Mouse (Mus musculus) forebrain, embryonic 11.5 days (tissue): ENCODE measurements at regions not wholly inside any gene's neighbourhood (a gene's known extent, or its start where the extent isn't known, plus 50 kb on each side); places are given as distances from the start of the nearest gene placed in this dataset.

Experiments
- ATAC-seq: fragments of 200-750 bp; cut with Nextera tagmentation; replicated peaks from 2 replicates; pipeline ENCODE4 v1.8.0; 2017; ENCODE audit warnings: moderate TSS enrichment; ENCODE audit not compliant: low FRiP score
- DNase-seq: peaks from one replicate; pipeline ENCODE4 v3.0.0-alpha.2; 2017; ENCODE audit warnings: low spot score
- H3K27ac ChIP-seq: fragments of 300-500 bp; sonication (generic); 2 replicates; pipeline ENCODE4 v1.5.1; 2014; ENCODE audit warnings: low read depth, low read length
- H3K27me3 ChIP-seq: fragments of 300-500 bp; sonication (generic); 2 replicates; pipeline ENCODE4 v1.6.1; 2014; ENCODE audit warnings: mild to moderate bottlenecking, low read length, mixed read lengths; ENCODE audit not compliant: control insufficient read depth, insufficient read depth
- H3K36me3 ChIP-seq: fragments of 300-500 bp; sonication (generic); 2 replicates; pipeline ENCODE4 v1.6.1; 2014; ENCODE audit warnings: mild to moderate bottlenecking, low read length, moderate library complexity, mixed read lengths; ENCODE audit not compliant: control insufficient read depth, insufficient read depth
- H3K4me1 ChIP-seq: fragments of 300-500 bp; sonication (generic); replicated peaks from 2 replicates; pipeline ENCODE4 v1.6.1; 2014; ENCODE audit warnings: low read length, mixed read lengths; ENCODE audit not compliant: control insufficient read depth, insufficient read depth
- H3K4me2 ChIP-seq: fragments of 300-500 bp; sonication (generic); 2 replicates; pipeline ENCODE4 v1.6.1; 2014; ENCODE audit warnings: low read depth, mild to moderate bottlenecking, low read length, moderate library complexity, mixed read lengths; ENCODE audit not compliant: severe bottlenecking
- H3K4me3 ChIP-seq: fragments of 300-500 bp; sonication (generic); 2 replicates; pipeline ENCODE4 v1.5.1; 2014; ENCODE audit warnings: low read depth, low read length
- H3K9ac ChIP-seq: fragments of 300-500 bp; sonication (generic); 2 replicates; pipeline ENCODE4 v1.6.1; 2014; ENCODE audit warnings: low read length
- H3K9me3 ChIP-seq: fragments of 300-500 bp; sonication (generic); 2 replicates; pipeline ENCODE4 v1.6.1; 2016; ENCODE audit warnings: low read length, mixed read lengths; ENCODE audit not compliant: control insufficient read depth
- WGBS: fragments of 180-500 bp; shearing (Covaris S2); extraction: QIAGEN DNeasy Blood & Tissue Kit; methylation state at CpG from one replicate; pipeline ENCODE4 v1.1.7; 2014; 5-methylcytosine and 5-hydroxymethylcytosine counted together

DNA sequence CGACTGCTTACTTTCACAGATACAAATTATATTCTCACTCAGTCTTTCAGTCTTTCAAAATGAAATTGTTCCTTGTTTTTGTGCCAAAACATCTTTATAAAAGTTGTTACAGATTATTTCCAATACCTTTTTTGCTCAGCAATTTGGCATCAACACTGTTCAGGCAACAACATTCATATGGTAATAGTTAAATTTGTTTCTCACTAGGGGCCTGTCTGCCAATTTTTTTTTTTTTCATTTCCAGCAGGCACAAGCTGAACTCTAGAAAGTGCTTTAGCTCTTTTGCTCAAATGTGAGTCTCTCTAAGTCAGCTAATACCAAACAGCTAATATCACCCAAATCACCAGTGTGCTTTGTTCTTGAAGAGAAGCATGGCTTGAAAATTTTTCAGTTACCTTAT, 199.4 kb downstream of the Antxr2 start:
- ATAC-seq, result no peak
- H3K27ac ChIP-seq, result no peak overlapping the region
- no peak overlapping the region for H3K9ac ChIP-seq
- H3K36me3 ChIP-seq, result no peaks in the 10 kb centered on the region
- H3K9me3 ChIP-seq, result no peaks in the 10 kb centered on the region
- H3K27me3 ChIP-seq, result no peaks in the 10 kb centered on the region
- DNase-seq, result no peak
- no peaks in the 10 kb centered on the region for H3K4me1 ChIP-seq
- WGBS, result 91% methylated on average over 1 of the region's 1 CpGs
- no peak overlapping the region for H3K4me2 ChIP-seq
- H3K4me3 ChIP-seq, result no peak overlapping the region

DNA sequence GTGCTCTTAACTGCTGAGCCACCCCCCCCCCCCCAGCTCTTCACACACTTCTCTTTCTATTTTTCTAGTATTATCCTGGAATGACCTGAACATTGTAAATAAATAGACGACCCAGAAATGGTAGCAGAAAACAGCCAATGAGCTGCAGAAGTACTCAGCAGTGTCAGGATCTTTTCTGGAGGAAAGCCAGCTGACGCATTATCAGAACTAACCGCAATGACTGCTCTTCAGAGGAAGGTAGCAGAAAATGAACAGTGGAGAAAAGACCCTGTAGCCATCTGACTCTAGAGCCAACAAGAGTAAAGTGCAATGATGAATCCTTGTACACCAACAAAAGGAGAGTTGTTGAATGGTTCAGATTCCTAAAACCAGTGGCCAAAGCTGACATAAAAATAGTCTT, 213.4 kb downstream of the Antxr2 start:
- Histone ChIP-seq H3K27me3 (no peaks in the 10 kb centered on the region), H3K4me3 (no peak overlapping the region), H3K4me1 (no peaks in the 10 kb centered on the region), H3K9ac (no peak overlapping the region), H3K4me2 (no peak overlapping the region), H3K27ac (no peak overlapping the region), H3K9me3 (no peaks in the 10 kb centered on the region), H3K36me3 (no peaks in the 10 kb centered on the region)
- no peak for DNase-seq
- no peak for ATAC-seq
- WGBS, result 86% methylated on average over 3 of the region's 3 CpGs

DNA sequence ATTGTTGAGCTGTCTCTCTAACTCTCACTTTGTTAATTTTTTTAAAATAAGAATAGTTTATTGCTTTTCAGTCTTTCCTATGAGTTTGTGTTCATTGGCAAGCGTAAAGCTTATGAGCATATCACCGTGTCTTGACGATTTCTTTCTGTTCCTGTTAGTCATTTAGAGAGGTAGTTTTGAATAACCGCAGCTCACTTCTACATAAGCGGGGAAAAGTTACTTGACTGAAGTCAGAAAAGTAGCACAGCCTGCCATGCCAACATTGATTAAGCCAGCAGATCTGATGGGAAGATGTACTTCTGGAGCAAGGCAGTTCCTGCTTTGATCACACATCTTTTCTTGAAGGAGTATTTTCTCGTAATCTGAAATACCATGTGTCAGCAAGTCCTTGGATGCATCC, 215.5 kb downstream of the Antxr2 start:
- Histone ChIP-seq H3K9me3 (no peaks in the 10 kb centered on the region), H3K27me3 (no peaks in the 10 kb centered on the region), H3K4me3 (no peak overlapping the region), H3K4me1 (no peaks in the 10 kb centered on the region), H3K27ac (no peak overlapping the region), H3K36me3 (no peaks in the 10 kb centered on the region), H3K4me2 (no peak overlapping the region), H3K9ac (no peak overlapping the region)
- 95% methylated on average over 6 of the region's 6 CpGs for WGBS
- DNase-seq, result no peak
- ATAC-seq, result no peak

DNA sequence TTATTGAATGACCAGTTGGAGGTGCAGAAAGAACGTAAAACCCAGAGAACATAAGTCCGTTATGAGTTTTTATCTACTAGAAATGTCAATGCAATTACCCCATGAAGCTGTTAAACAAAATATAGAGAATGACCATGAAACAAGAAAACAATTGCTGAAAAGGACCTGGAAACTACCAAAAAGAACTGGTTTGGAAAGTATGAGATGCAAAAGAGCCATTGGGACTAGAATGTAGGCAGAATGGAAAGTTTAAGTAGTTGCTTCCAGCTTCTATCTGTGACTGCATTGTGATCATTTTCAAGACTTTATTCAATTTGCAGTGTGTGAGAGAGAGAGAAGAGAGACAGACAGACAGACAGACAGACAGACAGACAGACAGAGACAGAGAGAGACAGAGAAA, 216.1 kb downstream of the Antxr2 start:
- Histone ChIP-seq H3K27ac (no peak overlapping the region), H3K36me3 (no peaks in the 10 kb centered on the region), H3K27me3 (no peaks in the 10 kb centered on the region), H3K4me1 (no peaks in the 10 kb centered on the region), H3K9me3 (no peaks in the 10 kb centered on the region), H3K4me3 (no peak overlapping the region), H3K9ac (no peak overlapping the region), H3K4me2 (no peak overlapping the region)
- 92% methylated on average over 2 of the region's 2 CpGs for WGBS
- ATAC-seq (no peak), DNase-seq (no peak)

DNA sequence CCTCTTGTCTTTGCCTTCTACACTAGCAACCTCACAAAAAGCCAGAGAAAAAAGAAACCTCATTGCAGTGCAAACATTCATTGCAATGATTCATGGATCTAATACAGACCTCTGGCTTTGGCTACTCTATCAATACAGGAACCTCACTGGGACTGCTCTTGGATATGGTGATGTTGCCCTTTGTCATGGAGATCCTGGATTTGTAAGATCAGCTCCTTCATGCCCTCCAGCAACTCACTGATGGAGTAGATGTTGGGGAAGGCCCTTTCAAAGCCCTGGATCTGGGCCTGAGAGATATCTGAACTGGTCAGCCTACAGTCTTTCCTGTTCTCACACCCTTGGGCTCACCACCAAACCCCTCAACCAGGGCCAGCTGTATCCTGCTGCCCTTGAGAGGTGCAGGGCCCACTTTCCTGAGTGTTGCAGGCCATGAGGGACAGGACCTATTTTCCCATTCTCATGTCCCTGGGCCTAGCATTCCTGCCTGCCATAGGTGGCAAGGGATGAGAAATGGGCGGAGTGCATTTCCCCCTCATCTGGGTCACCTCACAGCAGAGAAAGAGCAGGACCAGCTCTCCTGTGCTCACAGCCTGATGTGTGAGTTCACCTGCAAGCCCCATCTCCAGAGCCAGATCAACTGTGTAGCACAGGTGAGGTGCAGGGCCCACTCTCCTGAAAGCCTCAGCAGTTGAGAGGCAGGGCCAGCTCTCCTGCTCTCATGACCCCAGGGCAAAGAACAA, 218.1 kb downstream of the Antxr2 start:
- no peak overlapping the region for H3K9ac ChIP-seq
- H3K27me3 ChIP-seq, result no peaks in the 10 kb centered on the region
- DNase-seq, result no peak
- H3K4me3 ChIP-seq, result no peak overlapping the region
- no peak; the same call in 1 of the 2 replicates for ATAC-seq
- H3K4me1 ChIP-seq, result no peaks in the 10 kb centered on the region
- 100% methylated on average over 1 of the region's 1 CpGs for WGBS
- no peaks in the 10 kb centered on the region for H3K36me3 ChIP-seq
- no peak overlapping the region for H3K4me2 ChIP-seq
- H3K27ac ChIP-seq, result no peak overlapping the region
- H3K9me3 ChIP-seq, result no peaks in the 10 kb centered on the region

DNA sequence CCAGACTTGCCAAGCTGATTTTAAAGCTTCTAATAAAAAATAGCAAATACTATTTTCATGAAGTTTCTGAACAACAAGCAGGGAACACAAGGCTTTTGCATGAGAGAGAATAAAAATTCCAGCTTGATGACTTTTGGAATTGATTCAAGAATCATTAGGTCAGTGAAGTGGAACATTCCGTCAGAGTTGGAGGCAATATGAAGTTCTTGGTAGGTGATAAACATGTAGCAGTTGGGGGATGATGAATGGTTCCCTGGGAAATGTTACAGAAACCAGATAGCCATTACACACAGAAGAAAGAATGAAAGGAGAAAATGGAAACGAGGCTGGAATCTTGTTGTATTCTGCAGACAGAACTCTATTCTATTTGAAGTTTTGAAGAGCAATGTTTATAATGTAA, 221.8 kb downstream of the Antxr2 start:
- no peak for ATAC-seq
- no peaks in the 10 kb centered on the region for H3K4me1 ChIP-seq
- no peak overlapping the region for H3K27ac ChIP-seq
- H3K9ac ChIP-seq, result no peak overlapping the region
- H3K4me3 ChIP-seq, result no peak overlapping the region
- H3K4me2 ChIP-seq, result no peak overlapping the region
- no peaks in the 10 kb centered on the region for H3K9me3 ChIP-seq
- no peak for DNase-seq
- 74% methylated on average over 2 of the region's 2 CpGs for WGBS
- H3K27me3 ChIP-seq, result no peaks in the 10 kb centered on the region
- no peaks in the 10 kb centered on the region for H3K36me3 ChIP-seq

DNA sequence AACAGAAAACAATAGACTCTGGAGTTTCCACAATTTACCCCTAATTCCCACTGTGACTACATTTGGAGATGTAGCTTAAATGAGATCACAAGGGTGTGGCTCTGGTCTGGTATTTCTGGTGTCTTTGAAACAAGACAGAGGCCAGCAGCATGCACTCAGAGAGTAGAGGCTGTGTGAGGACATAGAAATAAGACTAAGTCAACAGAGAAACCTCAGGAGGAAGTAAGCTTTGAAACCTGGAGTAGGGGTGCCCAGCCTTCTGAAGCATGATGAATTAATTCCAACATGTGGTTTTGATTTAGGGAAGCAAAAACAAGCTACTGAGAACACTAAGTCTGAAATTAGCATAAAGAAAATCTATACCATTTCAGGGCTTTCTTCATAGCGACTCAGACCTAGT, 223.7 kb downstream of the Antxr2 start:
- H3K36me3 ChIP-seq, result no peaks in the 10 kb centered on the region
- 67% methylated on average over 1 of the region's 1 CpGs for WGBS
- no peaks in the 10 kb centered on the region for H3K4me1 ChIP-seq
- DNase-seq, result no peak
- H3K27me3 ChIP-seq, result no peaks in the 10 kb centered on the region
- no peak overlapping the region for H3K9ac ChIP-seq
- H3K4me2 ChIP-seq, result no peak overlapping the region
- H3K27ac ChIP-seq, result no peak overlapping the region
- H3K9me3 ChIP-seq, result no peaks in the 10 kb centered on the region
- no peak for ATAC-seq
- no peak overlapping the region for H3K4me3 ChIP-seq

DNA sequence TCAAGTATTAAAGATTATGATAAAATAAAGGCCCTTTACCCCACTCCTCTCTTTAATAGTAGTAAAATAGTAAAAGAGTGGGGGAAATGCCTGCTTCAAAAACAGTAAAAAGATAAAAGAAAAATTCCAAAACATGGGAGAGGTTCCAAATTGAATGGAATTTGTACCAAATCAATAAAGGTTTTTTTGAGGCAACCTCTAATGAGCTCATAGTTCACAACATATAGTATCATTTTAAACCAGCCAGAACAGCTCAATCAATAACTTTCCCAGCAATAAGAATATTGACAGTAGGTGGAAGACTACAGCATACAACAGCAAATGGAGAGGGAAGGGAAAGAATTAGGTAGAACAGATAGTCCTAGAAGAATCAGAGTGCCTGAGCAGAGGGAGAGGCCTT, 224.1 kb downstream of the Antxr2 start:
- Histone ChIP-seq H3K4me2 (no peak overlapping the region), H3K36me3 (no peaks in the 10 kb centered on the region)
- ATAC-seq, result no peak

DNA sequence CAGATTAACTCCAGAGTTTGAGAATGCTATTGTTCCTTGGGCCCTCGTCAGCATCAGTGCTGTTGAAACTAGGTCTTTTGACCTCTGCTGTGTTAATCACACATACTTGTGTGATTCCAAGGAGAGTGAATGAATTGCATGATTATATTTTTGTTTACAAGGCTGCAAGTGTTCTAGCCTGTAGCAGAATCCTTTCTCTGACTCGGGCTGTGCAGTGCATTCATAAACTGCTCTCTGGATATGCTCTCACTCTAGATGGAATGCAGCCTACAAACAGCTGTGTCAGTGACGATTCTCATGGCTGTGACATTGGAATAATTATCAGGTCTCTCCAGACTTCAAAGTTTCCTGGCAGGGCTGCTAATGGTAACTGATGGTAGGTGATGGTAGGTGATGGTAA, 230.8 kb downstream of the Antxr2 start:
- no peaks in the 10 kb centered on the region for H3K4me1 ChIP-seq
- no peak overlapping the region for H3K9ac ChIP-seq
- H3K9me3 ChIP-seq, result no peaks in the 10 kb centered on the region
- no peak overlapping the region for H3K4me3 ChIP-seq
- no peaks in the 10 kb centered on the region for H3K36me3 ChIP-seq
- ATAC-seq (peak; percentile 55; the same call in 1 of the 2 replicates), DNase-seq (no peak)
- no peak overlapping the region for H3K4me2 ChIP-seq
- WGBS, result 23% methylated on average over 3 of the region's 3 CpGs
- H3K27ac ChIP-seq, result no peak overlapping the region
- H3K27me3 ChIP-seq, result no peaks in the 10 kb centered on the region

More for the DNA sequence above, 224.1 kb downstream of the Antxr2 start:
- H3K4me3 ChIP-seq, result no peak overlapping the region
- no peaks in the 10 kb centered on the region for H3K27me3 ChIP-seq
- no peak overlapping the region for H3K27ac ChIP-seq
- H3K9me3 ChIP-seq, result no peaks in the 10 kb centered on the region
- H3K4me1 ChIP-seq, result no peaks in the 10 kb centered on the region
- no peak overlapping the region for H3K9ac ChIP-seq
- DNase-seq, result no peak
